Mouse (Mus musculus) embryonic facial prominence, embryonic 13.5 days (tissue): ENCODE results near the gene Alk. TPM values are rescaled to one million over a fixed set of nuclear protein-coding genes. Genes with fewer than 3 reads are reported as not detected.

ENCODE experiments used
- ATAC-seq: fragments of 200-750 bp; cut with Nextera tagmentation; 2 replicates; pipeline ENCODE4 v1.8.0; 2017; ENCODE audit warnings: low read depth; ENCODE audit not compliant: insufficient number of reproducible peaks, insufficient read depth, low FRiP score, low TSS enrichment
- H3K27ac ChIP-seq: fragments of 300-500 bp; sonication (generic); 2 replicates; pipeline ENCODE4 v1.5.1; 2015; ENCODE audit warnings: moderate library complexity, mild to moderate bottlenecking, inconsistent platforms
- H3K27me3 ChIP-seq: fragments of 300-500 bp; sonication (generic); 2 replicates; pipeline ENCODE4 v1.6.1; 2015; ENCODE audit warnings: mild to moderate bottlenecking, inconsistent platforms
- H3K36me3 ChIP-seq: fragments of 300-500 bp; sonication (generic); 2 replicates; pipeline ENCODE4 v1.6.1; 2015; ENCODE audit warnings: mild to moderate bottlenecking, inconsistent platforms
- H3K4me1 ChIP-seq: fragments of 300-500 bp; sonication (generic); 2 replicates; pipeline ENCODE4 v1.6.1; 2015; ENCODE audit warnings: inconsistent platforms
- H3K4me2 ChIP-seq: fragments of 300-500 bp; sonication (generic); 2 replicates; pipeline ENCODE4 v1.6.1; 2015; ENCODE audit warnings: moderate library complexity, mild to moderate bottlenecking, inconsistent platforms
- H3K4me3 ChIP-seq: fragments of 300-500 bp; sonication (generic); 2 replicates; pipeline ENCODE4 v1.5.1; 2015; ENCODE audit warnings: mild to moderate bottlenecking, inconsistent platforms
- H3K9ac ChIP-seq: fragments of 300-500 bp; sonication (generic); 2 replicates; pipeline ENCODE4 v1.6.1; 2015; ENCODE audit warnings: mild to moderate bottlenecking, inconsistent platforms
- H3K9me3 ChIP-seq: fragments of 300-500 bp; sonication (generic); 2 replicates; pipeline ENCODE4 v1.6.1; 2016; ENCODE audit warnings: inconsistent platforms
- WGBS: fragments of 180-500 bp; shearing (Covaris S2); methylation state at CpG from one replicate; pipeline ENCODE4 v1.1.7; 2015; ENCODE audit warnings: mixed read lengths; 5-methylcytosine and 5-hydroxymethylcytosine counted together
- polyA plus RNA-seq: library from polyadenylated mRNA; unstranded; fragments of >200 nt; fragmentation: Nextera tagmentation; extraction: Ambion mirVana; gene quantifications from 2 replicates; pipeline ENCODE4 v1.2.1, GENCODE M21; 2015

Gene Alk
- polyA plus RNA-seq, 1 experiment from 2014 or later = 0.51 TPM

DNA sequence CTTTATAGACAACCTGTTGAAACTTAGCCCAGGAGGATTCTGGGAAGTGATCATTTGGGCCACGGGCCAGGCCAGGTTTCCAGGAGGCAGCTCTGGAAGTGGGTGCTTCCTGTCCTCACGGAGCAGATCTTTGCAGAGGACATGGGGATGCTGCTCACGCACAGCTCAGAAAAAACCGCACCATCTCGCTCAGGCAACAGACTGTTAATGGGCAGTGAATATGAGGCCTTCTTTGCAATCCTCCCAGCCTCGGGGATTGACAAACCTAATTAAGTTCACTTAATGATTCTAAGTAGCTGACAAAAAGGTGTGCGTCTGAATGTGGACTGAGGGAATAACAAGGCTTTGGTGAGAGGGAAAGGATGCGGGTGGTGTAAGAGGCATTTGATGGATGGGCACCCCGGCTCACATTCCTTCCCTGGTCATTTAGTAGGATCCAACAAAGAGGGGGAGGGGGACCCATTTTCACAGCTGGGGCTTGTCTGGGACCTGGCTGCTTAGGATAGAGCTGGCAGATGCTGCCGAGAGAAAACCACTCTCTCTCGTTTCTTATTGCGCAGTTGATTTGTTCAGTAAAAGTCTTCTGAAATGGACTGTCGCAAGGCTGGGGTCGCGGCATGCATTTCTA lies 650.1 kb downstream of the Alk start:
- no peaks in the 10 kb centered on the region for H3K9me3 ChIP-seq
- no peak overlapping the region for H3K4me2 ChIP-seq
- no peaks in the 10 kb centered on the region for H3K36me3 ChIP-seq
- no peaks in the 10 kb centered on the region for H3K4me1 ChIP-seq
- H3K27me3 ChIP-seq = no peaks in the 10 kb centered on the region
- H3K9ac ChIP-seq = no peak overlapping the region
- no peak overlapping the region for H3K27ac ChIP-seq
- WGBS = 77% methylated on average over 15 of the region's 15 CpGs
- no peak for ATAC-seq
- no peak overlapping the region for H3K4me3 ChIP-seq

GRCm38 (mm10) chr17:71950968-71951367 lies 653.5 kb downstream of the Alk start:
- ATAC-seq = no peak

GRCm38 (mm10) chr17:71948687-71949086 lies 655.7 kb downstream of the Alk start:
- no peaks in the 10 kb centered on the region for H3K27me3 ChIP-seq
- H3K4me2 ChIP-seq = no peak overlapping the region
- no peaks in the 10 kb centered on the region for H3K9me3 ChIP-seq
- ATAC-seq = no peak
- H3K4me1 ChIP-seq = peaks cover 13% of the 10 kb centered on the region
- no peak overlapping the region for H3K27ac ChIP-seq
- no peaks in the 10 kb centered on the region for H3K36me3 ChIP-seq
- 81% methylated on average over 5 of the region's 5 CpGs for WGBS
- H3K4me3 ChIP-seq = no peak overlapping the region
- H3K9ac ChIP-seq = no peak overlapping the region

More at GRCm38 (mm10) chr17:71950968-71951367, 653.5 kb downstream of the Alk start:
- Histone ChIP-seq H3K27me3 (no peaks in the 10 kb centered on the region), H3K36me3 (no peaks in the 10 kb centered on the region), H3K4me3 (no peak overlapping the region), H3K9me3 (no peaks in the 10 kb centered on the region), H3K9ac (no peak overlapping the region), H3K4me2 (no peak overlapping the region), H3K4me1 (peaks cover 13% of the 10 kb centered on the region), H3K27ac (no peak overlapping the region)
- 55% methylated on average over 5 of the region's 5 CpGs for WGBS

GRCm38 (mm10) chr17:71947452-71947851 lies 657.0 kb downstream of the Alk start:
- no peak overlapping the region for H3K27ac ChIP-seq

DNA sequence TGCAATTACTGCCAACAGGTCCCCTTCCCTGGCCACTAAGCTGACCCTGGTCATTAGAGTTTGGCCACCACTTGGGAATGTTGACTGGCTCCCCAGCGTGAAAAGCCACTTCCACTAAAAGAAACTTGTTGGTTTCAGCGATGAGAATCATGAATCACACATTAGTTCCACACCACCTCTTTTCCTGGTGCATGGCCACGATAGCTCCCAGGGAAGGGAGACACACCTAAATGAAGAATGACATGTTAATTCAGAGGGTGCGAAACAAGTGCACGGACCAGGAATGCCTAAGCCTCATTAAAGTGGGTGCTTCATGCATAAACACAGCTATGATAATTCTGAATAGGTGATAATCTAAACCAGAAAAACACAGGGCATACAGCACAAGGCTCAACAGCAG lies 660.4 kb downstream of the Alk start:
- H3K27me3 ChIP-seq = no peaks in the 10 kb centered on the region
- 80% methylated on average over 5 of the region's 5 CpGs for WGBS

More at GRCm38 (mm10) chr17:71947452-71947851, 657.0 kb downstream of the Alk start:
- no peak for ATAC-seq
- Histone ChIP-seq H3K9ac (no peak overlapping the region), H3K27me3 (no peaks in the 10 kb centered on the region), H3K4me3 (no peak overlapping the region), H3K4me1 (peaks cover 13% of the 10 kb centered on the region), H3K9me3 (no peaks in the 10 kb centered on the region), H3K4me2 (no peak overlapping the region), H3K36me3 (no peaks in the 10 kb centered on the region)
- 5% methylated on average over 9 of the region's 9 CpGs for WGBS

GRCm38 (mm10) chr17:71942052-71942451 lies 662.4 kb downstream of the Alk start:
- Histone ChIP-seq H3K9me3 (no peaks in the 10 kb centered on the region), H3K4me2 (no peak overlapping the region), H3K36me3 (no peaks in the 10 kb centered on the region), H3K27ac (no peak overlapping the region), H3K4me1 (peaks cover 2% of the 10 kb centered on the region), H3K4me3 (no peak overlapping the region), H3K27me3 (no peaks in the 10 kb centered on the region), H3K9ac (no peak overlapping the region)
- no peak for ATAC-seq

More for the DNA sequence above, 660.4 kb downstream of the Alk start:
- Histone ChIP-seq H3K9me3 (no peaks in the 10 kb centered on the region), H3K27ac (no peak overlapping the region), H3K4me3 (no peak overlapping the region), H3K4me2 (no peak overlapping the region), H3K9ac (no peak overlapping the region), H3K36me3 (no peaks in the 10 kb centered on the region), H3K4me1 (peaks cover 13% of the 10 kb centered on the region)
- no peak for ATAC-seq

- WGBS = 48% methylated on average over 6 of the region's 6 CpGs
- Histone ChIP-seq H3K36me3 (no peaks in the 10 kb centered on the region), H3K4me1 (peaks cover under 1% of the 10 kb centered on the region; the same call in 1 of the 2 replicates), H3K4me3 (no peak overlapping the region), H3K4me2 (no peak overlapping the region), H3K27me3 (no peaks in the 10 kb centered on the region), H3K9me3 (no peaks in the 10 kb centered on the region), H3K27ac (no peak overlapping the region), H3K9ac (no peak overlapping the region)
- ATAC-seq = no peak
Measured at GRCm38 (mm10) chr17:71941436-71941835, 663.0 kb downstream of the Alk start.

GRCm38 (mm10) chr17:71936681-71937080 lies 667.7 kb downstream of the Alk start:
- H3K27ac ChIP-seq = no peak overlapping the region
- no peak overlapping the region for H3K4me2 ChIP-seq
- no peaks in the 10 kb centered on the region for H3K36me3 ChIP-seq
- no peak for ATAC-seq
- no peaks in the 10 kb centered on the region for H3K9me3 ChIP-seq
- peaks cover 4% of the 10 kb centered on the region; the same call in 1 of the 2 replicates for H3K4me1 ChIP-seq
- H3K27me3 ChIP-seq = no peaks in the 10 kb centered on the region
- H3K4me3 ChIP-seq = no peak overlapping the region
- no peak overlapping the region for H3K9ac ChIP-seq

DNA sequence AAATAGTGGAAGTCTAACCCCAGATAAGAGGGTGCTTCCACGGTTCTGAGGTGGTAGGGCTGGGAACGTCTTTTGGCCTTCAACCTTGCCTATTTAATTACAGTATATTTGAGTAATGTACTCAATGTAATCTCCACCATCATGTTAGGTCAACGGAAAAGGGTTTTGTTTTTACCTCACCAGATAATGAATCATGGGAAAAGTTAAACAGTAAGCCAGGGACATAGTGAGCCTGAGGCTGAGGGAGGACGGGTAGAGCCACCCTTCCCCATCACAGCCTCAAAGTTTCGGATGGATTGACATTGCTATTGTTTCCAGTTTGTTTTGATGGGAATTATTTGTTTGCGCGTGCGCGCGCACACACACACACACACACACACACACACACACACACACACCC lies 668.6 kb downstream of the Alk start:
- 86% methylated on average over 10 of the region's 10 CpGs for WGBS
- H3K9ac ChIP-seq = no peak overlapping the region
- ATAC-seq = no peak
- H3K4me3 ChIP-seq = no peak overlapping the region
- no peaks in the 10 kb centered on the region for H3K27me3 ChIP-seq
- no peaks in the 10 kb centered on the region for H3K36me3 ChIP-seq
- peaks cover 4% of the 10 kb centered on the region; the same call in 1 of the 2 replicates for H3K4me1 ChIP-seq
- no peak overlapping the region for H3K27ac ChIP-seq
- H3K9me3 ChIP-seq = no peaks in the 10 kb centered on the region
- H3K4me2 ChIP-seq = no peak overlapping the region

DNA sequence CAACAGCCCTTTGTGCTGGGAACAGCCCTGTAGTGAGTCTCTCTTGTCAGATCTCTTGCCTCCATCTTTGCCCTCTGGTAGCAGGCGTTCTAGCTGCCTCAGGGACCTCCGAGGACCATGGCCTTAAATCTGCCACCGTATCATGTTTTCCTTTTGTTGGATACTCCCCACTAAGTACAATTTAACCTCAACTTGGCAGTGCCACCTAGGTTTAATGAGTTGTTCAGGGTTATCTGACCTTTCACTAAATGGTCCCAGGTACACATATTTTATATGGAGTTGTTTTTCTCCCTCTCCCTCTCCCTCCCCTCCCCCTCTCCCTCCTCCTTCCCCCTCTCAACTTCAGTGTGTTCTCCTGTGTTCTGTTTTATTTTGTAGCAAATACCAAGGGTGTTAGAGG lies 669.1 kb downstream of the Alk start:
- Histone ChIP-seq H3K4me2 (no peak overlapping the region), H3K27ac (no peak overlapping the region), H3K4me1 (peaks cover 4% of the 10 kb centered on the region; the same call in 1 of the 2 replicates), H3K9ac (no peak overlapping the region), H3K27me3 (no peaks in the 10 kb centered on the region), H3K9me3 (no peaks in the 10 kb centered on the region), H3K36me3 (no peaks in the 10 kb centered on the region), H3K4me3 (no peak overlapping the region)
- ATAC-seq = no peak
- WGBS = 45% methylated on average over 3 of the region's 3 CpGs

DNA sequence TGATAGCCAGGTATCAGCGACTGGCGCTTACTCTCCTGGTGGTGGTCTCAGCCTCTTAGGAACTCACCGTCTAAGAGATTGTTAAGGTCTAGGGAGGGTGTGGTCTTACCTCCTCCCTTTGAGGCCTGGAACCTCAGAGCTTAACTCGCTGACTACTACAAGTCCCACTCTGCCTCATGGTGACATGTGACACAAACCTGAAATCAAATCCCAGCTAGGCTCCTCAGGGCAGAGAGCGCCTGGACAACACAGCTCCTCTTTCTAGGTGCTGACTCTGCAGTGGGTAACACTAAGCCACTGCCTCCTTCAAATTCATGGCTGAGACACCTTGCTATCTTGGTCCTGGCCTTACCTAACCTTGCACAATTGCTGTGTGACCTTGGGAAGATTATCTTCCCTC lies 689.5 kb downstream of the Alk start:
- H3K27me3 ChIP-seq = no peaks in the 10 kb centered on the region
- 75% methylated on average over 5 of the region's 5 CpGs for WGBS

GRCm38 (mm10) chr17:71914541-71914940 lies 689.9 kb downstream of the Alk start:
- H3K9me3 ChIP-seq = no peaks in the 10 kb centered on the region
- no peak for ATAC-seq
- H3K9ac ChIP-seq = no peak overlapping the region
- no peak overlapping the region for H3K4me2 ChIP-seq
- 70% methylated on average over 3 of the region's 3 CpGs for WGBS
- no peaks in the 10 kb centered on the region for H3K4me1 ChIP-seq
- H3K27me3 ChIP-seq = no peaks in the 10 kb centered on the region
- H3K4me3 ChIP-seq = no peak overlapping the region
- H3K36me3 ChIP-seq = no peaks in the 10 kb centered on the region
- no peak overlapping the region; the same call in 1 of the 2 replicates for H3K27ac ChIP-seq

More for the DNA sequence above, 689.5 kb downstream of the Alk start:
- Histone ChIP-seq H3K4me1 (no peaks in the 10 kb centered on the region), H3K4me3 (no peak overlapping the region), H3K27ac (no peak overlapping the region), H3K9me3 (no peaks in the 10 kb centered on the region), H3K9ac (no peak overlapping the region), H3K4me2 (no peak overlapping the region), H3K36me3 (no peaks in the 10 kb centered on the region)
- ATAC-seq = no peak
